Mouse (Mus musculus) lung, embryonic 16.5 days (tissue): Measurements from ENCODE around the gene Foxg1. TPM values are rescaled to one million over a fixed set of nuclear protein-coding genes. Genes with fewer than 3 reads are reported as not detected.

Source experiments
- ATAC-seq: fragments of 200-750 bp; cut with Nextera tagmentation; 2 replicates; pipeline ENCODE4 v1.8.0; 2017; ENCODE audit warnings: low read depth, mild to moderate bottlenecking, moderate library complexity
- H3K27ac ChIP-seq: fragments of 300-500 bp; sonication (generic); 2 replicates; pipeline ENCODE4 v1.5.1; 2014; ENCODE audit warnings: mild to moderate bottlenecking, control low read depth, low read length
- H3K27me3 ChIP-seq: fragments of 300-500 bp; sonication (generic); 2 replicates; pipeline ENCODE4 v1.6.1; 2014; ENCODE audit warnings: low read depth, low read length, mixed read lengths; ENCODE audit not compliant: control insufficient read depth, insufficient read depth
- H3K36me3 ChIP-seq: fragments of 300-500 bp; sonication (generic); 2 replicates; pipeline ENCODE4 v1.6.1; 2014; ENCODE audit warnings: low read length; ENCODE audit not compliant: control insufficient read depth, insufficient read depth
- H3K4me1 ChIP-seq: fragments of 300-500 bp; sonication (generic); replicated peaks from 2 replicates; pipeline ENCODE4 v1.6.1; 2014; ENCODE audit warnings: low read length, mixed read lengths; ENCODE audit not compliant: control insufficient read depth, insufficient read depth
- H3K4me2 ChIP-seq: fragments of 300-500 bp; sonication (generic); 2 replicates; pipeline ENCODE4 v1.6.1; 2014; ENCODE audit warnings: low read depth, low read length, control low read depth
- H3K4me3 ChIP-seq: fragments of 300-500 bp; sonication (generic); 2 replicates; pipeline ENCODE4 v1.5.1; 2014; ENCODE audit warnings: mild to moderate bottlenecking, low read length, control low read depth
- H3K9ac ChIP-seq: fragments of 300-500 bp; sonication (generic); 2 replicates; pipeline ENCODE4 v1.6.1; 2014; ENCODE audit warnings: low read length, control low read depth
- H3K9me3 ChIP-seq: fragments of 300-500 bp; sonication (generic); 2 replicates; pipeline ENCODE4 v1.6.1; 2016; ENCODE audit warnings: low read length; ENCODE audit not compliant: control insufficient read depth
- WGBS: fragments of 180-500 bp; shearing (Covaris S2); extraction: QIAGEN DNeasy Blood & Tissue Kit; methylation state at CpG from one replicate; pipeline ENCODE4 v1.1.7; 2014; 5-methylcytosine and 5-hydroxymethylcytosine counted together
- polyA plus RNA-seq: library from polyadenylated mRNA; unstranded; fragments of >200 nt; fragmentation: Nextera tagmentation; extraction: Ambion mirVana; gene quantifications from 2 replicates; pipeline ENCODE4 v1.2.1, GENCODE M21; 2015

Foxg1 gene
- polyA plus RNA-seq, 1 experiment from 2014 or later, result 0.15 TPM

DNA sequence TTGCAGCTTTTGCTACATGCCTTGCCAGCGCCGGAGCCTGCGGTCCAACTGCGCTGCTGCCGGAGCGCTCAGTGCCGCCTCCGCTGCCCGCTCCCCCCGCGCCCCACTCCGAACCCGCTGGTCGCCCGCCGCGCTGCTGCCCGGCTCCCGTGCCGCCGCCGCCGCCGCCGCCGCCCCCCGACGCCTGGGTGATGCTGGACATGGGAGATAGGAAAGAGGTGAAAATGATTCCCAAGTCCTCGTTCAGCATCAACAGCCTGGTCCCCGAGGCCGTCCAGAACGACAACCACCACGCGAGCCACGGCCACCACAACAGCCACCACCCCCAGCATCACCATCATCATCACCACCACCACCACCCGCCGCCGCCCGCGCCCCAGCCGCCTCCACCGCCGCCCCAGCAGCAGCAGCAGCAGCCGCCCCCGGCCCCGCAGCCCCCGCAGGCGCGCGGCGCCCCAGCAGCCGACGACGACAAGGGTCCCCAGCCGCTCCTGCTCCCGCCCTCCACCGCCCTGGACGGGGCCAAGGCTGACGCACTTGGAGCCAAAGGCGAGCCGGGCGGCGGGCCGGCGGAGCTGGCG lies 1.9 kb downstream of the Foxg1 start:
- WGBS, result under 1% methylated on average over 27 of the region's 66 CpGs
- Histone ChIP-seq H3K9me3 (no peaks in the 10 kb centered on the region; the same call in 1 of the 2 replicates), H3K4me2 (peak overlapping the region; percentile 47; the same call in 1 of the 2 replicates), H3K9ac (no peak overlapping the region), H3K4me1 (peaks cover 11% of the 10 kb centered on the region), H3K36me3 (no peaks in the 10 kb centered on the region), H3K4me3 (peak overlapping the region; percentile 39), H3K27ac (no peak overlapping the region), H3K27me3 (peaks cover 74% of the 10 kb centered on the region)
- ATAC-seq, result peak; percentile 34; the same call in 1 of the 2 replicates

DNA sequence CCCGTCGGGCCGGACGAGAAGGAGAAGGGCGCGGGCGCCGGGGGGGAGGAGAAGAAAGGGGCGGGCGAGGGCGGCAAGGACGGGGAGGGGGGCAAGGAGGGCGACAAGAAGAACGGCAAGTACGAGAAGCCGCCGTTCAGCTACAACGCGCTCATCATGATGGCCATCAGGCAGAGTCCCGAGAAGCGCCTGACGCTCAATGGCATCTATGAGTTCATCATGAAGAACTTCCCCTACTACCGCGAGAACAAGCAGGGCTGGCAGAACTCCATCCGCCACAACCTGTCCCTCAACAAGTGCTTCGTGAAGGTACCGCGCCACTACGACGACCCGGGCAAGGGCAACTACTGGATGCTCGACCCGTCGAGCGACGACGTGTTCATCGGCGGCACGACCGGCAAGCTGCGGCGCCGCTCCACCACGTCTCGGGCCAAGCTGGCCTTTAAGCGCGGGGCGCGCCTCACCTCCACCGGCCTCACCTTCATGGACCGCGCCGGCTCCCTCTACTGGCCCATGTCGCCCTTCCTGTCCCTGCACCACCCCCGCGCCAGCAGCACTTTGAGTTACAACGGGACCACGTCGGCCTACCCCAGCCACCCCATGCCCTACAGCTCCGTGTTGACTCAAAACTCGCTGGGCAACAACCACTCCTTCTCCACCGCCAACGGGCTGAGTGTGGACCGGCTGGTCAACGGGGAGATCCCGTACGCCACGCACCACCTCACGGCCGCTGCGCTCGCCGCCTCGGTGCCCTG lies 2.6 kb downstream of the Foxg1 start, which contains the start of gene Gm43517:
Gene Gm43517 (plus strand): TSS at position 299 of the 755 bp plus-strand sequence.
- Histone ChIP-seq H3K27ac (no peak within 1 kb of the TSS), H3K4me2 (peak within 1 kb of the TSS; percentile 47; the same call in 1 of the 2 replicates), H3K9me3 (no peaks in the 10 kb centered on the region; the same call in 1 of the 2 replicates), H3K9ac (no peak within 1 kb of the TSS), H3K4me3 (peak within 1 kb of the TSS; percentile 39), H3K27me3 (peaks cover 74% of the 10 kb centered on the region), H3K4me1 (peaks cover 11% of the 10 kb centered on the region), H3K36me3 (no peaks in the 10 kb centered on the region)
- WGBS, result 1% methylated on average over 68 of the region's 75 CpGs
- peak; percentile 43 for ATAC-seq

DNA sequence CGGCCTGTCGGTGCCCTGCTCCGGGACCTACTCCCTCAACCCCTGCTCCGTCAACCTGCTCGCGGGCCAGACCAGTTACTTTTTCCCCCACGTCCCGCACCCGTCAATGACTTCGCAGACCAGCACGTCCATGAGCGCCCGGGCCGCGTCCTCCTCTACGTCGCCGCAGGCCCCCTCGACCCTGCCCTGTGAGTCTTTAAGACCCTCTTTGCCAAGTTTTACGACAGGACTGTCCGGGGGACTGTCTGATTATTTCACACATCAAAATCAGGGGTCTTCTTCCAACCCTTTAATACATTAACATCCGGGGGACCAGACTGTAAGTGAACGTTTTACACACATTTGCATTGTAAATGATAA lies 3.2 kb downstream of the Foxg1 start:
- H3K9ac ChIP-seq, result no peak overlapping the region
- no peak for ATAC-seq
- no peak overlapping the region for H3K4me2 ChIP-seq
- H3K27me3 ChIP-seq, result peaks cover 73% of the 10 kb centered on the region
- H3K9me3 ChIP-seq, result no peaks in the 10 kb centered on the region; the same call in 1 of the 2 replicates
- H3K27ac ChIP-seq, result no peak overlapping the region
- H3K4me3 ChIP-seq, result 0 out of 2 replicates have a peak overlapping the region, but pooled peaks have one; percentile 4
- H3K4me1 ChIP-seq, result peaks cover 11% of the 10 kb centered on the region
- no peaks in the 10 kb centered on the region for H3K36me3 ChIP-seq
- 2% methylated on average over 23 of the region's 23 CpGs for WGBS

DNA sequence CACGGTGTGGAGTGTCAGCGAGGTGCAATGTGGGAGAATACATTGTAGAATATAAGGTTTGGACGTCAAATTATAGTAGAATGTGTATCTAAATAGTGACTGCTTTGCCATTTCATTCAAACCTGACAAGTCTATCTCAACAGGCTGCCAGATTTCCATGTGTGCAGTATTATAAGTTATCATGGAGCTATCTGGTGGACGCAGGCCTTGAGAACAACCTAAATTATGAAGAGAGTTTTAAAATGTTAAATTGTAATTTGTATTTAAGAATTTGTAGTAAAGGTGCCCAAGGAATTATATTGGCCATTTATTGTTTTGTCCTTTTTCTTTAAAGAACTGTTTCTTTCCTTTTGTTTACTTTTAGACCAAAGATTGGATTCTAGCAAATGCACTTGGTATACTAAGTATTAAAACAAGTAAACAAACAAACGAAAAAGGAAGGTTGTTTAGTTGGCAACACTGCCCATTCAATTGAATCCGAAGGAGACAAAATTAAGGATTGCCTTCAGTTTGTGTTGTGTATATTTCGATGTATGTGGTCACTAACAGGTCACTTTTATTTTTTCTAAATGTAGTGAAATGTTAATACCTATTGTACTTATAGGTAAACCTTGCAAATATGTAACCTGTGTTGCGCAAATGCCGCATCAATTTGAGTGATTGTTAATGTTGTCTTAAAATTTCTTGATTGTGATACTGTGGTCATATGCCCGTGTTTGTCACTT lies 3.8 kb downstream of the Foxg1 start:
- Histone ChIP-seq H3K4me2 (no peak overlapping the region), H3K4me3 (no peak overlapping the region), H3K36me3 (no peaks in the 10 kb centered on the region), H3K9me3 (no peaks in the 10 kb centered on the region; the same call in 1 of the 2 replicates), H3K27me3 (peaks cover 73% of the 10 kb centered on the region), H3K4me1 (peaks cover 11% of the 10 kb centered on the region), H3K27ac (no peak overlapping the region), H3K9ac (no peak overlapping the region)
- no peak for ATAC-seq
- WGBS, result 16% methylated on average over 10 of the region's 10 CpGs

DNA sequence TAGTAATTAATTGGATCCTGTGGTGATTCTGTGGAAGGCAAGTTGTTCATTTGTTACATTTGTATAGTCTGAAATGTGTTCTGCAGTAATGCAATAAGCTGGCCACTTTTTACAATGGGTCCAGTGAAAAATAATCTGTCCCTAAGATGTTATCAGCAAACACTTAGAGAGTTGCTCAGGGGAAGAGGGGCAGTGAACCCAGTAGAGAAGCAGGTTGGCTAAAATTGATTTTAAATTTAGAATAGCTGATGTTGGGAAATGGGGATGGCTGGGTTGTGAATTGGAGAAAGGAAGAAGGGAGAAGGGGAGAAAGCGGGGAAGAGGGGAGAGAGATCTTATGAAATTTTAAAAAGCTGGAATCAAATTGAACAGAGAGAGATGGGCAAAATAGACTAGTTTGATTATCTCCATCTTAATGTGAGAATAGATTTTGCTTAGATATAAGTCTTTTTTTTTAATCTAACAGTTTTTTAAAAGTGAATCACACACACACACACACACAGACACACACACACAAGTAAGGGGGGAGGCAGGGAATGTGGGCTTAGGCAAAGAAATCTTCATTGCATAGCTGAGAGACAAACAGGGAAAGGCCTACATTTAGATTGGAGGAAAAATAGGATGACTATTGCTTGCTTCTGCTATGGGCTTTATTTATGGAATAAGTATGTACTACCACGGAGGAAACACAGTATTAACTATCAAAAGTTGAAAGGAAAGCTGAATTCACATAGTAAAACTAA lies 5.6 kb downstream of the Foxg1 start:
- ATAC-seq, result no peak
- H3K9ac ChIP-seq, result no peak overlapping the region
- H3K27ac ChIP-seq, result no peak overlapping the region
- H3K4me1 ChIP-seq, result peaks cover 10% of the 10 kb centered on the region
- peaks cover 72% of the 10 kb centered on the region for H3K27me3 ChIP-seq
- no peak overlapping the region for H3K4me3 ChIP-seq
- WGBS, result 26% methylated on average over 2 of the region's 2 CpGs
- no peaks in the 10 kb centered on the region for H3K36me3 ChIP-seq
- no peaks in the 10 kb centered on the region; the same call in 1 of the 2 replicates for H3K9me3 ChIP-seq
- H3K4me2 ChIP-seq, result no peak overlapping the region

DNA sequence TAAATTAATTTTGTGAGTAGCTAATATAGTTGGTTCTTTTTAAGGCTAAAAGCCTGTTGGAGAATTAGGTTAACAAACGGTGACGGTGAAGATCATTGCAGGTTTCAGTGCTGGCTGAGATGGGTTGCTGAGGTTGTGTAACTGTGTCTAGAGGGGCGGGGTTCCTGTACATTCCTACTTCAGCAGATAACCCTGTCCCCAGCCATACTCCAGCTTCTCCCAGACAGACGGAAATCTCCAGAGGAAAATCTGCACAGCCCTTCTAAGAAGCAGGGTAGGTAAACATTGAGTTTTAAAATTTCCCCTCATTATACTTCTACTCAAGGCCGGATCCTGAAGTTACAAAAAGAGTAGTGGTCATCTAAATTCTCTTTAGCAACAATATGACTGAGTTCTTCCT lies 7.2 kb downstream of the Foxg1 start:
- no peaks in the 10 kb centered on the region; the same call in 1 of the 2 replicates for H3K9me3 ChIP-seq
- H3K27me3 ChIP-seq, result peaks cover 67% of the 10 kb centered on the region
- H3K4me2 ChIP-seq, result no peak overlapping the region
- no peak overlapping the region for H3K27ac ChIP-seq
- H3K9ac ChIP-seq, result no peak overlapping the region
- H3K4me3 ChIP-seq, result no peak overlapping the region
- no peak for ATAC-seq
- no peaks in the 10 kb centered on the region for H3K36me3 ChIP-seq
- WGBS, result 5% methylated on average over 5 of the region's 5 CpGs
- no peaks in the 10 kb centered on the region for H3K4me1 ChIP-seq

DNA sequence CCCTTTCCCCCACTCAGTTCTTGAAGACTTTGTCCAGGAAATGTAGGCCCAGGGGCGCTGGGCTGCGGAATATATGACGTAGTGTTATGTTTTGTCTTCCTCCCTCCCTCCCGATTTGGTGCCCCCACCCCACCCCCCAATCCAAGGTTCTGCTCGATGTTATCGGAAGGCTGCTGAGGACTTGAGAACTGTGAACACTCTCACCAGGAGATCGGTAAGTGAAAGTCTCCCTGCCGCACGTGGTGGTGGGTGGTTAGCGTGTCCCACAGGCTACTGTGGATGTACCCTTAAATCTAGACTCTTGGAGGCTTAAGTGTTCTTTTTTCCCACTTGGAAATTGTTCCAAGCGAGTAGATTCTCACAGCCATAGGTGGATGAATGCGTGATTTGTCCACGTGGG lies 7.8 kb downstream of the Foxg1 start:
- no peak overlapping the region for H3K4me2 ChIP-seq
- no peaks in the 10 kb centered on the region for H3K36me3 ChIP-seq
- no peaks in the 10 kb centered on the region; the same call in 1 of the 2 replicates for H3K9me3 ChIP-seq
- ATAC-seq, result no peak
- no peak overlapping the region for H3K4me3 ChIP-seq
- no peaks in the 10 kb centered on the region for H3K4me1 ChIP-seq
- no peak overlapping the region for H3K9ac ChIP-seq
- WGBS, result 6% methylated on average over 13 of the region's 13 CpGs
- no peak overlapping the region for H3K27ac ChIP-seq
- H3K27me3 ChIP-seq, result peaks cover 66% of the 10 kb centered on the region

DNA sequence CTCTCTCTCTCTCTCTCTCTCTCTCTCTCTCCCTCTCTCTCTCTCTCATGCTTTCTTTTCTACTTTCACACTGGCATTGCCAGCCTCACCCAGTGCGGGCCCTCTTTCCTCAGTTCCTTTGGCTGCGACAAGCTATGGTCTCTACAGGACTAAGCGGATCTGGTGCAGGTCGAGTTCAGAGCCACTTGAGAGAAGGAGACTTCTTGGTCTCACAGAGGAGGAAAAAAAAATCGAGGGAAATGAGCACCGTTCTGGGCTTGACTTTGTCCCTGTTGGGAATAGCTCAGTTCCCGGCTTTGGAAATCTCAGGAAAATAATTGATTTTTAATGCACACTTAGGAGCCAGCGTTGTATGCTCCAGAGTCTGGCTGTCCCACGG lies 8.5 kb downstream of the Foxg1 start:
- Histone ChIP-seq H3K9me3 (no peaks in the 10 kb centered on the region; the same call in 1 of the 2 replicates), H3K4me1 (no peaks in the 10 kb centered on the region), H3K27me3 (peaks cover 59% of the 10 kb centered on the region), H3K9ac (no peak overlapping the region), H3K27ac (no peak overlapping the region), H3K4me2 (no peak overlapping the region), H3K4me3 (peak overlapping the region; percentile 11; the same call in 1 of the 2 replicates), H3K36me3 (no peaks in the 10 kb centered on the region)
- WGBS, result 3% methylated on average over 9 of the region's 9 CpGs
- ATAC-seq, result no peak
